Mouse (Mus musculus) ZHBTc4 (cell line): ENCODE measurements around the gene Fam102a.

Experiments used
- DNase-seq: peaks from one replicate; pipeline ENCODE4 v3.0.0-alpha.2; 2011; ENCODE audit warnings: low read depth, low spot score

Gene Fam102a

GRCm38 (mm10) chr2:32581450-32582095 lies 46.4 kb downstream of the Fam102a start:
- DNase-seq, result peak; percentile 68

- peak; percentile 93 for DNase-seq
These were observed 48.0 kb downstream of the Fam102a start for GRCm38 (mm10) chr2:32582830-32583799.

- no peak for DNase-seq
These were observed 50.1 kb downstream of the Fam102a start for GRCm38 (mm10) chr2:32585149-32585714.

- DNase-seq, result peak; percentile 99
These were observed 51.8 kb downstream of the Fam102a start, which contains the start of gene St6galnac4 for GRCm38 (mm10) chr2:32586871-32587351. St6galnac4 (plus strand) TSS chr2:32587095.

- no peak for DNase-seq
These were observed 52.7 kb downstream of the Fam102a start for GRCm38 (mm10) chr2:32587731-32588321.

- no peak for DNase-seq
These were observed 54.2 kb downstream of the Fam102a start for GRCm38 (mm10) chr2:32589213-32589795.

- no peak for DNase-seq
These were observed 55.1 kb downstream of the Fam102a start for GRCm38 (mm10) chr2:32590224-32590623.

GRCm38 (mm10) chr2:32591249-32591648 lies 56.1 kb downstream of the Fam102a start:
- no peak for DNase-seq

- DNase-seq, result no peak
These were observed 61.6 kb downstream of the Fam102a start for GRCm38 (mm10) chr2:32596725-32597124.

- DNase-seq, result no peak
These were observed 62.1 kb downstream of the Fam102a start for GRCm38 (mm10) chr2:32597248-32597647.

GRCm38 (mm10) chr2:32597699-32598098 lies 62.6 kb downstream of the Fam102a start:
- DNase-seq, result no peak

- DNase-seq, result no peak
These were observed 63.4 kb downstream of the Fam102a start for GRCm38 (mm10) chr2:32598506-32598905.

GRCm38 (mm10) chr2:32599409-32599808 lies 64.3 kb downstream of the Fam102a start, which contains the start of gene St6galnac6:
St6galnac6 (plus strand) TSS chr2:32599709.
- DNase-seq, result no peak

GRCm38 (mm10) chr2:32601417-32602065 lies 66.4 kb downstream of the Fam102a start:
- peak; percentile 73 for DNase-seq

GRCm38 (mm10) chr2:32602600-32603054 lies 67.5 kb downstream of the Fam102a start:
- peak; percentile 93 for DNase-seq

- DNase-seq, result no peak
These were observed 69.5 kb downstream of the Fam102a start for GRCm38 (mm10) chr2:32604631-32605030.

GRCm38 (mm10) chr2:32606161-32607142 lies 71.3 kb downstream of the Fam102a start:
- DNase-seq, result peak; percentile 94

- peak; percentile 59 for DNase-seq
These were observed 72.3 kb downstream of the Fam102a start for GRCm38 (mm10) chr2:32607262-32607947.
